Mouse (Mus musculus) stomach, postnatal 0 days (tissue): ENCODE data around the gene Smad1. TPM values are rescaled to one million over a fixed set of nuclear protein-coding genes. Genes with fewer than 3 reads are reported as not detected.

Experiments used
- ATAC-seq: fragments of 200-750 bp; cut with Nextera tagmentation; 2 replicates; pipeline ENCODE4 v1.8.0; 2017; ENCODE audit not compliant: low FRiP score, low TSS enrichment
- DNase-seq: peaks from one replicate; pipeline ENCODE4 v3.0.0-alpha.2; 2016; ENCODE audit warnings: low spot score
- H3K27ac ChIP-seq: fragments of 300-500 bp; sonication (generic); replicated peaks from 2 replicates; pipeline ENCODE4 v1.5.1; 2014; ENCODE audit warnings: mild to moderate bottlenecking, control low read depth
- H3K27me3 ChIP-seq: fragments of 300-500 bp; sonication (generic); 2 replicates; pipeline ENCODE4 v1.6.1; 2014; ENCODE audit warnings: low read length; ENCODE audit not compliant: control insufficient read depth, insufficient read depth
- H3K36me3 ChIP-seq: fragments of 300-500 bp; sonication (generic); 2 replicates; pipeline ENCODE4 v1.6.1; 2014; ENCODE audit warnings: low read length, mixed read lengths; ENCODE audit not compliant: control insufficient read depth, insufficient read depth
- H3K4me1 ChIP-seq: fragments of 300-500 bp; sonication (generic); replicated peaks from 2 replicates; pipeline ENCODE4 v1.6.1; 2014; ENCODE audit warnings: antibody characterized with exemption; ENCODE audit not compliant: control insufficient read depth, insufficient read depth
- H3K4me2 ChIP-seq: fragments of 300-500 bp; sonication (generic); replicated peaks from 2 replicates; pipeline ENCODE4 v1.6.1; 2014; ENCODE audit warnings: low read depth, mild to moderate bottlenecking, control low read depth, moderate library complexity
- H3K4me3 ChIP-seq: fragments of 300-500 bp; sonication (generic); 2 replicates; pipeline ENCODE4 v1.5.1; 2014; ENCODE audit warnings: low read depth, low read length, control low read depth
- H3K9ac ChIP-seq: fragments of 300-500 bp; sonication (generic); 2 replicates; pipeline ENCODE4 v1.6.1; 2014; ENCODE audit warnings: mild to moderate bottlenecking, low read length, control low read depth, mixed read lengths
- H3K9me3 ChIP-seq: fragments of 300-500 bp; sonication (generic); 2 replicates; pipeline ENCODE4 v1.6.1; 2016; ENCODE audit warnings: low read length; ENCODE audit not compliant: control insufficient read depth
- CTCF ChIP-seq: IDR thresholded peaks from 2 replicates; pipeline ENCODE4 v1.5.1; 2016; ENCODE audit warnings: antibody characterized with exemption, low read depth, mild to moderate bottlenecking, moderate library complexity
- EP300 ChIP-seq: optimal IDR thresholded peaks from 2 replicates; pipeline ENCODE3; 2016; ENCODE audit warnings: antibody characterized with exemption
- WGBS: fragments of 180-500 bp; shearing (Covaris S2); extraction: QIAGEN DNeasy Blood & Tissue Kit; methylation state at CpG from one replicate; pipeline ENCODE4 v1.1.7; 2014; 5-methylcytosine and 5-hydroxymethylcytosine counted together
- polyA plus RNA-seq: library from polyadenylated mRNA; unstranded; fragments of >200 nt; fragmentation: Nextera tagmentation; extraction: Ambion mirVana; gene quantifications from 2 replicates; pipeline ENCODE4 v1.2.1, GENCODE M21; 2015

The Smad1 gene
- polyA plus RNA-seq, 1 experiment from 2014 or later, result 25.9 TPM

DNA sequence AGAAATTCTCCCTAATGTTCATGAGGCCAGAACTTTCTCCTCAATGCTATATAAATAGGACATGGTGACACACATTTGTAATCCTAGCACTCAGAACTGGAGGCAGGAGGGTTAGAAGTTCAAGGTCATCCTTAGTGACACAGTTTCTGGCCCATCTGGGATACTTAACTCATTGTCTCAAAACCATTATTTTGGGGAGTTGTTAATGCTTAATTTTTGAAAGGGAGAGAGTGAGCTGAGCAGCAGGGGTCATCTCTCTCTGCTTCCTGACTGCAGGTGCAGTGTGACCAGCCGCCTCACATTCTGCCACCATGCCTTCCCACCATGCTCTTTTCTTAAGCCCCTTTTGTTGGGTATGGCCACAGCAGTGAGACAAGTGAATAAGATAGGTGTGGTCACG is 67.7 kb downstream of the Smad1 start:
- Histone ChIP-seq H3K4me2 (no peak overlapping the region), H3K27ac (no peak overlapping the region), H3K36me3 (no peaks in the 10 kb centered on the region), H3K9me3 (no peaks in the 10 kb centered on the region), H3K4me1 (no peaks in the 10 kb centered on the region), H3K27me3 (no peaks in the 10 kb centered on the region), H3K9ac (no peak overlapping the region), H3K4me3 (no peak overlapping the region)
- DNase-seq (no peak), ATAC-seq (no peak)
- 97% methylated on average over 2 of the region's 2 CpGs for WGBS
- TF ChIP-seq CTCF, result no peak
- TF ChIP-seq EP300, result no peak

DNA sequence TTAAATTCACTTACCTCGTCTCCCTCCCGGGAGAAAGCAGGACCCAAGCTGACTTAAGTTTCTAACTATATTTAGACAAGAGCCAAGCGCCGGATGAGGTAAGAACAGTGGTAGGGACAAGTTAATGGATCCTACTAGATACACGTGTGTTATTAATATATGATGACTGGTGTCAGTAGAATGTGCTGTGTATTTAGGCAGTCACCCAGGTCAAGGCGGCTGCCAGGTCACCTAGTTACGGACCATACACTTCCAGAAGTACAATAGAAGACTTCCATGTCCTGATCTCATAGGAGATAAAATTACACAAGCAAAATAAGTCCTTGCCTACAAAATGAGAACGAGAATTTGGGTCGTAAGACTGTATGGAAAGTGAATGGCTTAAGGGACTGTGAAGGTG is 68.3 kb downstream of the Smad1 start:
- Histone ChIP-seq H3K36me3 (no peaks in the 10 kb centered on the region), H3K27ac (no peak overlapping the region), H3K4me2 (no peak overlapping the region), H3K4me3 (no peak overlapping the region), H3K9ac (no peak overlapping the region), H3K27me3 (no peaks in the 10 kb centered on the region), H3K9me3 (no peaks in the 10 kb centered on the region), H3K4me1 (no peaks in the 10 kb centered on the region)
- WGBS, result 42% methylated on average over 9 of the region's 9 CpGs
- TF ChIP-seq CTCF, result no peak
- TF ChIP-seq EP300, result no peak
- no peak for ATAC-seq
- DNase-seq, result no peak

DNA sequence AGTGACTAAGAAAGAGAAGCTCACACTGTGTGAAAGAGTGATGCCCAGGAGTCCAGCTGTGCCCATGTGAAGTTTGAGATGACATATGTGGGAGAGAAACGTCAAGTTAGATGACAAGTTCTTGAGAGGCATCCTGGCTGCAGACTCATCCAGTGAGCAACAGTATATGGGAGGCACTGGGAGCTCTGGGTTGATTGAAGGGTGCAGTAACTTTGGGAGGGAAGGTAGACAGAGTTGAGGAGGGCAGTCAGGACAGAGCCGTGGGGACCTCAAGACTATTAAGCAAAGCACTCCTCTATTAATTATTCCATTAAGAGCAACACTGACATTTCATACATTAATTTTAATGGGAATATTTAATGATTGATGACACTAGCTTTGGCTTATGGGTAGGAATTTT is 69.6 kb downstream of the Smad1 start:
- TF ChIP-seq EP300, result no peak
- no peak for TF ChIP-seq CTCF
- no peaks in the 10 kb centered on the region for H3K9me3 ChIP-seq
- H3K27me3 ChIP-seq, result no peaks in the 10 kb centered on the region
- no peak overlapping the region for H3K9ac ChIP-seq
- no peak overlapping the region for H3K4me2 ChIP-seq
- no peaks in the 10 kb centered on the region for H3K36me3 ChIP-seq
- no peaks in the 10 kb centered on the region for H3K4me1 ChIP-seq
- ATAC-seq, result no peak
- H3K27ac ChIP-seq, result no peak overlapping the region
- DNase-seq, result no peak
- WGBS, result 67% methylated on average over 2 of the region's 2 CpGs
- no peak overlapping the region for H3K4me3 ChIP-seq

DNA sequence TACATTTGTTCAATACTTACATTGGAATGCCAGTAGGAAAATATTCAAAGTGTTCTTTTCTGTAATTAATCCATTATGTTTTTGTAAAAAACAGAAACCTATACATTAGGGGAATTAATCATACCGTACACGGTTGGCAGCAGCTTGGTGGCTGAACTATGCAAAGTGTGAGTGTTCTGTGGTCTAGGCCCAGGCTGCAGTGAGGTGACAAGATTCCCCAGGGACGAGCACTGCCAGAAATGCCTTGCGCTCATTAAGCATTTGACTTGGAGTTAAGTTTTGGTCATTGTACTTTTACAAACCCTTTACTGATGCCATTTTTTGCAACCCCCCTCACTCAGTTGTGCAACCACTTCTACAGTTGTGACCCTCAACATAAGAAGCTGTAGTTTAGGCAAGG is 70.1 kb downstream of the Smad1 start:
- no peak for ATAC-seq
- Histone ChIP-seq H3K27ac (no peak overlapping the region), H3K27me3 (no peaks in the 10 kb centered on the region), H3K9me3 (no peaks in the 10 kb centered on the region), H3K4me3 (no peak overlapping the region), H3K4me2 (no peak overlapping the region), H3K9ac (no peak overlapping the region), H3K4me1 (no peaks in the 10 kb centered on the region), H3K36me3 (no peaks in the 10 kb centered on the region)
- DNase-seq, result no peak
- 87% methylated on average over 4 of the region's 4 CpGs for WGBS
- TF ChIP-seq CTCF, result no peak
- no peak for TF ChIP-seq EP300

DNA sequence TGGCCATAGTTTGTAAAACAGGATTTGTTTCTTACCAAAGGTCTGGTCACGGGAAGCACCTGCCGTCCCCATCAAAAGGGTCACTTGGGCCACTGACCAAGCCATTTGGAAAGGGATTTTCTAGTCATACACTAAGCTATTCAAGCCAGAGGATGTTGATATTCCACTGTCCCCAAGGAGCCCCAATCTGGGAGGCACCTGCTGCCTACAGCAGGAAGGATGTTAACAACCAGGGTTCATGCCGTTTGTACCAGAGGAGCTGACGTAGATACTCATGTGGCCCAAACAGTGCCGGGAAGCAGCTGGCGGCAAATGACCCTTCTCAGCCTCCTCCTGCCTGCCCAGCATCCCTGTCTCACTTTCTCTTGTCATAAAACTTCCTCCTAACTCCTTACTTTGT is 73.8 kb downstream of the Smad1 start:
- no peak overlapping the region for H3K4me3 ChIP-seq
- no peak overlapping the region for H3K27ac ChIP-seq
- H3K9me3 ChIP-seq, result no peaks in the 10 kb centered on the region
- TF ChIP-seq EP300 (no peak), CTCF (no peak)
- H3K4me2 ChIP-seq, result no peak overlapping the region
- DNase-seq (no peak), ATAC-seq (no peak)
- H3K4me1 ChIP-seq, result no peaks in the 10 kb centered on the region
- WGBS, result 78% methylated on average over 6 of the region's 6 CpGs
- no peaks in the 10 kb centered on the region for H3K36me3 ChIP-seq
- no peak overlapping the region for H3K9ac ChIP-seq
- no peaks in the 10 kb centered on the region for H3K27me3 ChIP-seq

DNA sequence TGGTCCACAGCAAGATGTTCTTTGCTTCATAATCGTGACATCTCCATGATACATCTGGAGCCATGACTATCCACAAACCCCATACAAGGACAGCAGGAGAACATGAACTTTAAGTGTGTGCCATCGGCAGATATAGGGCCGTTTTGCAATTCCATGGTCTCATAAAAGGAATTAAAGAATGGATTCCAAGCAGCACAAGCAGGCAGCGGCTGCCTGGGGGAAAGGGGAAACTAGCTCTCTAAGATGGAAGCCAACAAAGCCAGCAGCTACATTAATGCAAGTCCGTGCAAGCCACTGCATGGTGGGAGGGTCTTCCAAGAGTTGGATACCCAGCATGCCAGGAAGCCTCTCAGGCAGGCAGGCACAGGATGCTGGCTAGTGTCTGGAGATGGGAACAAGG is 74.4 kb downstream of the Smad1 start:
- TF ChIP-seq EP300 (no peak), CTCF (no peak)
- H3K27me3 ChIP-seq, result no peaks in the 10 kb centered on the region
- H3K9ac ChIP-seq, result no peak overlapping the region
- 65% methylated on average over 5 of the region's 5 CpGs for WGBS
- DNase-seq (no peak), ATAC-seq (no peak)
- no peaks in the 10 kb centered on the region for H3K36me3 ChIP-seq
- H3K4me3 ChIP-seq, result no peak overlapping the region
- no peaks in the 10 kb centered on the region for H3K9me3 ChIP-seq
- H3K4me1 ChIP-seq, result no peaks in the 10 kb centered on the region
- no peak overlapping the region for H3K27ac ChIP-seq
- H3K4me2 ChIP-seq, result no peak overlapping the region
